Mouse (Mus musculus) stomach, postnatal 0 days (tissue): ENCODE measurements at regions not wholly inside any gene's neighbourhood (a gene's known extent, or its start where the extent isn't known, plus 50 kb on each side); places are given as distances from the start of the nearest gene placed in this dataset.

Source experiments
- CTCF ChIP-seq: IDR thresholded peaks from 2 replicates; pipeline ENCODE4 v1.5.1; 2016; ENCODE audit warnings: antibody characterized with exemption, low read depth, mild to moderate bottlenecking, moderate library complexity
- EP300 ChIP-seq: optimal IDR thresholded peaks from 2 replicates; pipeline ENCODE3; 2016; ENCODE audit warnings: antibody characterized with exemption

DNA sequence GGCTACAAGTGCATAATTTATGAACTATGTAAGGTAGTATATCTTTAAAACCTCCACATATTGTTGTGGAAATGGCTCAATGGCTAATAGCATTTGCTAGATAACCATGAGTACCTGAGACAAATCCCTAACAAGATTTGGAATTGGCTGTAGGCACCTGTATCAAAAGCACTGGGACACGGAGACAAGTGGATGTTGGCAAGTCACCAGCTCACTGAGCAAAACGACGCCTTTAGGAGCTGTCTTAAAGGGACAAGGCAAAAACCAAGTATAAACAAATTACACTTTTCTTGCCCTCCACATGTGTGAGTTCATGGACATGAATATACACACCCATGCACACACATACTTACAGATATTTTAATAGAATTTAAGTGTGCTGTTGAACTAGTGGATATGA lies 455.9 kb downstream of the Gm597 start:
- no peak for TF ChIP-seq CTCF
- no peak for TF ChIP-seq EP300
